Mouse (Mus musculus): ENCODE measurements around the gene Ccndbp1.

DNA sequence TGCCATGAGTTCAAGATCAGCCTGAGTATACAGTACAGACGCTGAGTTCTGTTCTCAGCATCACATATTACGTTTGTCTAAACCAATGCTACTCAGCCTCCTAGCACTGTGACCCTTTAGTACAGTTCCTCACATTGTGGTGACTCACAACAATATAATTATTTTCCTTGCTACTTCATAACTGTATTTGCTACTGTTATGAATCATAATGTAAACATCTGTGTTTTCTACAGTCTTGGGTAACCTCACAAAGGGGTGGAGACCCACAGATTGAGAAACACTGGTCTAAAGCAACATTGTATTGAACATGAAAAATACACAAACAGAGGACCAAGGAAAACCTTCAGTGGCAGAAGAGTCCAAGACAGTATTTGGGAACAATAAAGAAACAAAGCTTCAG, 48.8 kb upstream of the Ccndbp1 start:
- TF ChIP-seq ETS1 (conservative IDR thresholded peaks at IDR 0.05; ENCODE audit: low read depth, low read length) (no peak), SIN3A (IDR thresholded peaks at IDR 0.05; ENCODE audit: low read length) (no peak), TCF12 (IDR thresholded peaks at IDR 0.05; ENCODE audit: low read depth, low read length) (no peak)

Measured in CH12.LX (cell line).